Mouse (Mus musculus): Measurements from ENCODE around the gene Slc35e3. TPM values are rescaled to one million over a fixed set of nuclear protein-coding genes. Genes with fewer than 3 reads are reported as not detected.
"Not testable (repeated sequence)": the region's sequence is repeated elsewhere in the genome, so short reads cannot be mapped to it uniquely, and the experiment has no call there.

Gene Slc35e3
- total and polyA plus RNA-seq, 3 experiments = 2.2 to 9.7 (median 5.0) TPM

DNA sequence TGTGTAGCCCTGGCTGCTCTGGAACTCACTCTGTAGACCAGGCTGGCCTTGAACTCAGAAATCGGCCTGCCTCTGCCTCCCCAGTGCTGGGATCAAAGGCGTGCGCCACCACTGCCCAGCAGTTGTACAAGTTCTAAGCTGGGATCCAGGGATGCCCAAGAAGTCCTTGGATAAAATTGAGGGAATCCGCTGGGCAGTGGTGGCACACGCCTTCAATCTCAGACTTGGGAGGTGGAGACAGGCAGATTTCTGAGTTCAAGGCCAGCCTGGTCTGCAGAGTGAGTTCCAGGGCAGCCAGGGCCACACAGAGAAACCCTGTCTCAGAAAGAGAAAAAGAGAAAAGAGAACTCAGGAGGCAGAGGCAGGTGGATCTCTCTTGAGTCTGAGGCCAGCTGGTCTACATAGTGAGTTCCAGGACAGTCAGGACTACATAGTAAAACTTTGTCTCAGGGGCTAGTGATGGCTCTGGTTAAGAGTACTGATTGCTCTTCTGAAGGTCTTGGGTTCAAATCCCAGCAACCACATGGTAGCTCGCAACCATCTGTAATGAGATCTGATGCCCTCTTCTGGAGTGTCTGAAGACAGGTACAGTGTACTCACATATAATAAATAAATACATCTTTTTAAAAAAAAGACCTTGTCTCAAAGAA lies 41.7 kb downstream of the Slc35e3 start:
- DNase-seq (ENCODE audit: extremely low read depth); H3K4me2 ChIP-seq (ENCODE audit: insufficient read depth, low read depth, poor library complexity, severe bottlenecking); H3K4me3 ChIP-seq (replicated peaks in 1 of 3; ENCODE audit: low read depth in 2 of 3, low read length in 2 of 3, poor library complexity in 1 of 3); H3K27ac ChIP-seq (ENCODE audit: insufficient read depth, low read depth); dilution Hi-C loops (cut with MboI; ENCODE audit: extremely low pct_ligation_motif_present, extremely low pct_unique_long_range_greater_than_20kb, low sequenced_read_pairs); H3K27me3 ChIP-seq (replicated peaks); H3K9me3 ChIP-seq (replicated peaks; ENCODE audit: low read length); in situ Hi-C loops (cut with MboI; ENCODE audit: low pct_ligation_motif_present, low pct_unique_long_range_greater_than_20kb, low sequenced_read_pairs); H3K9ac ChIP-seq (ENCODE audit: insufficient read depth, low read depth): not testable (repeated sequence)
- peaks cover 7 to 18% of the 10 kb centered on the region in 2 experiments for H3K4me1 ChIP-seq (ENCODE audit: control insufficient read depth in 1 of 2, insufficient read depth in 2 of 2)
- TF ChIP-seq ZMIZ1 (IDR thresholded peaks at IDR 0.05; ENCODE audit: low read depth, low read length) = 0 out of 2 replicates have a peak, but pooled peaks have one; percentile 17
- peaks cover 88% of the 10 kb centered on the region for H3K79me2 ChIP-seq (replicated peaks; ENCODE audit: control insufficient read depth, extremely low read depth, insufficient read depth, poor library complexity, severe bottlenecking)
- H3K36me3 ChIP-seq (replicated peaks in 1 of 2; ENCODE audit: control insufficient read depth in 1 of 2, insufficient read depth in 1 of 2, low read length in 1 of 2) = peaks cover 64 to 82% of the 10 kb centered on the region in 2 experiments

GRCm38 (mm10) chr10:117703506-117703905 lies 42.7 kb downstream of the Slc35e3 start:
- Histone ChIP-seq H3K79me2 (replicated peaks; ENCODE audit: control insufficient read depth, extremely low read depth, insufficient read depth, poor library complexity, severe bottlenecking) (peaks cover 88% of the 10 kb centered on the region), H3K4me1 (ENCODE audit: control insufficient read depth in 1 of 2, insufficient read depth in 2 of 2) (peaks cover 7 to 18% of the 10 kb centered on the region in 2 experiments), H3K9ac (ENCODE audit: insufficient read depth, low read depth) (no peak overlapping the region), H3K4me3 (replicated peaks in 1 of 3; ENCODE audit: low read depth in 2 of 3, low read length in 2 of 3, poor library complexity in 1 of 3) (no peak overlapping the region), H3K9me3 (replicated peaks; ENCODE audit: low read length) (no peaks in the 10 kb centered on the region), H3K27me3 (replicated peaks) (no peaks in the 10 kb centered on the region), H3K4me2 (ENCODE audit: insufficient read depth, low read depth, poor library complexity, severe bottlenecking) (no peak overlapping the region), H3K36me3 (replicated peaks in 1 of 2; ENCODE audit: control insufficient read depth in 1 of 2, insufficient read depth in 1 of 2, low read length in 1 of 2) (peaks cover 67 to 85% of the 10 kb centered on the region in 2 experiments), H3K27ac (ENCODE audit: insufficient read depth, low read depth) (no peak overlapping the region)
- dilution Hi-C loops (cut with MboI; ENCODE audit: extremely low pct_ligation_motif_present, extremely low pct_unique_long_range_greater_than_20kb, low sequenced_read_pairs) = no loop called here
- in situ Hi-C loops (cut with MboI; ENCODE audit: low pct_ligation_motif_present, low pct_unique_long_range_greater_than_20kb, low sequenced_read_pairs) = no loop called here
- DNase-seq (ENCODE audit: extremely low read depth) = no peak
- TF ChIP-seq MYC (IDR thresholded peaks at IDR 0.05; ENCODE audit: low read depth, low read length) = no peak
- TF ChIP-seq POLR2AphosphoS2 (IDR thresholded peaks at IDR 0.05; ENCODE audit: low read depth, low read length) = 0 out of 2 replicates have a peak, but pooled peaks have one; percentile 59

GRCm38 (mm10) chr10:117702024-117702833 lies 43.9 kb downstream of the Slc35e3 start:
- H3K4me2 ChIP-seq (ENCODE audit: insufficient read depth, low read depth, poor library complexity, severe bottlenecking) = no peak overlapping the region
- no peak overlapping the region for H3K27ac ChIP-seq (ENCODE audit: insufficient read depth, low read depth)
- no peaks in the 10 kb centered on the region for H3K27me3 ChIP-seq (replicated peaks)
- in situ Hi-C loops (cut with MboI; ENCODE audit: low pct_ligation_motif_present, low pct_unique_long_range_greater_than_20kb, low sequenced_read_pairs) = no loop called here
- H3K9ac ChIP-seq (ENCODE audit: insufficient read depth, low read depth) = no peak overlapping the region
- H3K9me3 ChIP-seq (replicated peaks; ENCODE audit: low read length) = no peaks in the 10 kb centered on the region
- TF ChIP-seq POLR2AphosphoS2 (IDR thresholded peaks at IDR 0.05; ENCODE audit: low read depth, low read length) (no peak), MAX (IDR thresholded peaks at IDR 0.05; ENCODE audit: low read length) (no peak), GABPA (IDR thresholded peaks at IDR 0.05; ENCODE audit: insufficient replicate concordance, low read depth, low read length) (no peak), EP300 (IDR thresholded peaks at IDR 0.05; ENCODE audit: low read length) (no peak), ZKSCAN1 (IDR thresholded peaks at IDR 0.05; ENCODE audit: borderline replicate concordance, low read depth, low read length) (no peak)
- dilution Hi-C loops (cut with MboI; ENCODE audit: extremely low pct_ligation_motif_present, extremely low pct_unique_long_range_greater_than_20kb, low sequenced_read_pairs) = no loop called here
- H3K36me3 ChIP-seq (replicated peaks in 1 of 2; ENCODE audit: control insufficient read depth in 1 of 2, insufficient read depth in 1 of 2, low read length in 1 of 2) = peaks cover 76 to 88% of the 10 kb centered on the region in 2 experiments
- H3K79me2 ChIP-seq (replicated peaks; ENCODE audit: control insufficient read depth, extremely low read depth, insufficient read depth, poor library complexity, severe bottlenecking) = peaks cover 89% of the 10 kb centered on the region
- peaks cover 7 to 11% of the 10 kb centered on the region in 2 experiments for H3K4me1 ChIP-seq (ENCODE audit: control insufficient read depth in 1 of 2, insufficient read depth in 2 of 2)
- no peak for DNase-seq (ENCODE audit: extremely low read depth)
- H3K4me3 ChIP-seq (replicated peaks in 1 of 3; ENCODE audit: low read depth in 2 of 3, low read length in 2 of 3, poor library complexity in 1 of 3) = no peak overlapping the region

Data from CH12.LX (cell line).